Mouse (Mus musculus): ENCODE results near the gene Galm. TPM values are rescaled to one million over a fixed set of nuclear protein-coding genes. Genes with fewer than 3 reads are reported as not detected.

Galm gene
- polyA plus RNA-seq, 1 experiment from 2014 or later = 42.9 TPM

GRCm38 (mm10) chr17:80095254-80095899 is 31.9 kb upstream of the Galm start:
- WGBS (ENCODE audit: insufficient replicate concordance) = 66% methylated on average over 9 of the region's 9 CpGs
- H3K4me3 ChIP-seq (ENCODE audit: low read depth, low read length) = peak overlapping the region; percentile 17; the same call in 1 of the 2 replicates
- no peak overlapping the region for H3K27ac ChIP-seq (ENCODE audit: low read length)

DNA sequence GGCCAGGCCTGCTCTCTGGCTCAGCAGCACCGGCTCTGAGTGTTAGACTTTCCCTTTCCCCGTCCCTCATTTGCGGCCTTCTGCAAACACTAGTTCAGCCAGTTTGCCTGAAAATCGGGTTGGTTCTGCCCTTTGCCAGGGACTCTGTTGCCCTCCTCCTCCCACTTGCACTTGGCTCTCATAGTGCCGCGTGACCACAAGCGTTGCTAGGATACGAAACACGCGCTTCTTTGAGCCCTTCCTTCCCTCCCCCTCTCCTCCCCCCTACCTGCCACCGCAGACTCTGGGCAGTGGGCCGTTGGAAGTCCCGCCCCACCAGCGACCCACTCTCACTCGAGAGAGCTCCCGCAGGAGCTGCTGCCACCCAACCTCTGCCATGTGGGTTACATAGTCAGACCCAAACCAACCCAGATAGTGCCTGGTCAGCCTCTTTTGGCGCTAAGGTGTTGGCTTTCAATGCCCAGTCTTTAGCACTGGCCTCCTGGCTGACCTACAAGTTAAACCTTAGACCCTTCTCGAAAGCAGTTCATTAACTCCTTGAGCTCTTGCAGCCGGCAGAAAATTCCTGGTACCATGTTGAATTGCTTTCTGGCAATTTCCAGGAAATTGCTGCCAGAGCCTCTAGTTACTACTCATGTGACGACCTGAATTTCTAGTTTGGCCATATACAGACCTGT is 31.1 kb upstream of the Galm start:
- whole genome bisulfite sequencing (ENCODE audit: insufficient replicate concordance) = 15% methylated on average over 20 of the region's 20 CpGs
- no peaks in the 10 kb centered on the region for H3K36me3 ChIP-seq (ENCODE audit: control insufficient read depth, insufficient read depth)
- H3K4me1 ChIP-seq (ENCODE audit: control insufficient read depth, low read depth, low read length) = no peaks in the 10 kb centered on the region; the same call in none of the 2 replicates
- H3K9me3 ChIP-seq (replicated peaks; ENCODE audit: control insufficient read depth, low read length) = no peaks in the 10 kb centered on the region
- H3K27me3 ChIP-seq (ENCODE audit: control insufficient read depth, insufficient read depth, low read depth, low read length) = peaks cover 3% of the 10 kb centered on the region; the same call in 1 of the 2 replicates
- ATAC-seq (ENCODE audit: low read depth) = peak; percentile 70
- H3K4me2 ChIP-seq (ENCODE audit: low read depth, low read length) = peak overlapping the region; percentile 37
- H3K27ac ChIP-seq (ENCODE audit: low read length) = peak overlapping the region; percentile 29; the same call in 1 of the 2 replicates
- 0 out of 2 replicates have a peak overlapping the region, but pooled peaks have one; percentile 5 for H3K9ac ChIP-seq (ENCODE audit: low read depth, low read length)
- peak overlapping the region; percentile 17; the same call in 1 of the 2 replicates for H3K4me3 ChIP-seq (ENCODE audit: low read depth, low read length)

More at GRCm38 (mm10) chr17:80095254-80095899, 31.9 kb upstream of the Galm start:
- no peaks in the 10 kb centered on the region for H3K9me3 ChIP-seq (replicated peaks; ENCODE audit: control insufficient read depth, low read length)
- H3K27me3 ChIP-seq (ENCODE audit: control insufficient read depth, insufficient read depth, low read depth, low read length) = peaks cover 3% of the 10 kb centered on the region; the same call in 1 of the 2 replicates
- ATAC-seq (ENCODE audit: low read depth) = no peak
- no peak overlapping the region for H3K9ac ChIP-seq (ENCODE audit: low read depth, low read length)
- no peaks in the 10 kb centered on the region; the same call in none of the 2 replicates for H3K4me1 ChIP-seq (ENCODE audit: control insufficient read depth, low read depth, low read length)
- H3K4me2 ChIP-seq (ENCODE audit: low read depth, low read length) = peak overlapping the region; percentile 37
- H3K36me3 ChIP-seq (ENCODE audit: control insufficient read depth, insufficient read depth) = no peaks in the 10 kb centered on the region

DNA sequence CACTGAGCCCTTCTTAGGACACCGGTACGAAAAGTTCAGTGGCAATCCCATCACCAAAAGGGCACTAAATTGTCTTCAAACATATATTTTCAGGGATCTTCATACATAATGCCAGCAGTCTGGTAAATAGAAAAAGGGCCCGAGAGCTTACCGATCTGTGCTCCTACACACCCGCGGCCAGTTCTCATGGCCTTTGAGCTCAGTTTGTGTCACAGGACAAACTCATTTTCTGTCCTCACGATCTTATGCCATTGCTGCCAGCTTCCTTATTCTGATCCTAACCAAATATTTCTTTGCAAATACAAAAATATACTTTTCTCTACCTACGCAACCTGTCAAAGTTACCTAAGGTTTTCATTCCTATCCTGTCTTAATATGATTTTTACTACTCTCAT is 30.6 kb upstream of the Galm start:
- no peak overlapping the region for H3K4me2 ChIP-seq (ENCODE audit: low read depth, low read length)
- H3K36me3 ChIP-seq (ENCODE audit: control insufficient read depth, insufficient read depth) = no peaks in the 10 kb centered on the region
- H3K4me3 ChIP-seq (ENCODE audit: low read depth, low read length) = no peak overlapping the region
- no peak overlapping the region for H3K9ac ChIP-seq (ENCODE audit: low read depth, low read length)
- peaks cover 3% of the 10 kb centered on the region; the same call in 1 of the 2 replicates for H3K27me3 ChIP-seq (ENCODE audit: control insufficient read depth, insufficient read depth, low read depth, low read length)
- H3K9me3 ChIP-seq (replicated peaks; ENCODE audit: control insufficient read depth, low read length) = no peaks in the 10 kb centered on the region
- H3K27ac ChIP-seq (ENCODE audit: low read length) = no peak overlapping the region
- ATAC-seq (ENCODE audit: low read depth) = no peak
- no peaks in the 10 kb centered on the region; the same call in none of the 2 replicates for H3K4me1 ChIP-seq (ENCODE audit: control insufficient read depth, low read depth, low read length)
- 76% methylated on average over 8 of the region's 8 CpGs for WGBS (ENCODE audit: insufficient replicate concordance)

- H3K4me3 ChIP-seq (ENCODE audit: low read depth, low read length) = no peak overlapping the region
- ATAC-seq (ENCODE audit: low read depth) = no peak
- H3K27ac ChIP-seq (ENCODE audit: low read length) = no peak overlapping the region
- H3K27me3 ChIP-seq (ENCODE audit: control insufficient read depth, insufficient read depth, low read depth, low read length) = peaks cover 3% of the 10 kb centered on the region; the same call in 1 of the 2 replicates
- H3K4me1 ChIP-seq (ENCODE audit: control insufficient read depth, low read depth, low read length) = no peaks in the 10 kb centered on the region; the same call in none of the 2 replicates
- WGBS (ENCODE audit: insufficient replicate concordance) = 32% methylated on average over 2 of the region's 2 CpGs
- H3K36me3 ChIP-seq (ENCODE audit: control insufficient read depth, insufficient read depth) = no peaks in the 10 kb centered on the region
- H3K4me2 ChIP-seq (ENCODE audit: low read depth, low read length) = no peak overlapping the region
- no peaks in the 10 kb centered on the region for H3K9me3 ChIP-seq (replicated peaks; ENCODE audit: control insufficient read depth, low read length)
- H3K9ac ChIP-seq (ENCODE audit: low read depth, low read length) = no peak overlapping the region
These were observed 30.1 kb upstream of the Galm start for GRCm38 (mm10) chr17:80097221-80097620.

- Histone ChIP-seq H3K4me1 (ENCODE audit: control insufficient read depth, low read depth, low read length) (no peaks in the 10 kb centered on the region; the same call in none of the 2 replicates), H3K27ac (ENCODE audit: low read length) (no peak overlapping the region), H3K4me2 (ENCODE audit: low read depth, low read length) (no peak overlapping the region), H3K9me3 (replicated peaks; ENCODE audit: control insufficient read depth, low read length) (no peaks in the 10 kb centered on the region), H3K4me3 (ENCODE audit: low read depth, low read length) (no peak overlapping the region), H3K9ac (ENCODE audit: low read depth, low read length) (no peak overlapping the region), H3K36me3 (ENCODE audit: control insufficient read depth, insufficient read depth) (no peaks in the 10 kb centered on the region), H3K27me3 (ENCODE audit: control insufficient read depth, insufficient read depth, low read depth, low read length) (peaks cover 3% of the 10 kb centered on the region; the same call in 1 of the 2 replicates)
- 57% methylated on average over 6 of the region's 6 CpGs for WGBS (ENCODE audit: insufficient replicate concordance)
- no peak for ATAC-seq (ENCODE audit: low read depth)
These were observed 27.4 kb upstream of the Galm start for GRCm38 (mm10) chr17:80099823-80100222.

DNA sequence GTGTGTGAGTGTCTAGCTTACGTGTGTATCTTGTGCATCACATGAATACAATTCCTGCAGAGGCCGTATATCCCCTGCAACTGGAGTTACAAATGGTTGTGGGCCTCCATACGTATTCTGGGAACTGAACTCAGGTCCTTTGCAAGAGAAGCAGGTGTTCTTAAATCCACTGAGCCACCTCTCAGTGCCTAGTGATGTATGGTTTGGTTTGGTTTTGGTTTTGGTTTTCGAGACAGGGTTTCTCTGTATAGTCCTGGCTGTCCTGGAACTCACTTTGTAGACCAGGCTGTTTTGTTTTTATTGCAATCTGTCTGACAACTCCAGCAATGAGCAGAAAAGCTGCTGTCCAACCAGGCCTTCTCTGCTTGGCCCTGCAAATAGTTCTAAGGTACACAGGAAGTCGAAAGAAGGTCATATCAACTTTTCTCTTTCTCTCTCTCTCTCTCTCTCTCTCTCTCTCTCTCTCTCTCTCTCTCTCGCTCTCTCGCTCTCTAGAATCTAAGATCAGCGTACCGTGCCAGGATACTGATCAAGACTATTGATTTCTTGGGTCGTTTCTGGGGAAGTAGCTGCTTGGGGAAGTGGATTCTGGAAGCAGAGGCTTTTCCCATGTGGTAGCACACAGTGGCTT is 21.8 kb upstream of the Galm start:
- ATAC-seq (ENCODE audit: low read depth) = no peak
- WGBS (ENCODE audit: insufficient replicate concordance) = 59% methylated on average over 10 of the region's 10 CpGs
- Histone ChIP-seq H3K4me1 (ENCODE audit: control insufficient read depth, low read depth, low read length) (no peaks in the 10 kb centered on the region), H3K4me3 (ENCODE audit: low read depth, low read length) (no peak overlapping the region), H3K9ac (ENCODE audit: low read depth, low read length) (no peak overlapping the region), H3K36me3 (ENCODE audit: control insufficient read depth, insufficient read depth) (no peaks in the 10 kb centered on the region), H3K27me3 (ENCODE audit: control insufficient read depth, insufficient read depth, low read depth, low read length) (no peaks in the 10 kb centered on the region), H3K27ac (ENCODE audit: low read length) (no peak overlapping the region), H3K4me2 (ENCODE audit: low read depth, low read length) (no peak overlapping the region), H3K9me3 (replicated peaks; ENCODE audit: control insufficient read depth, low read length) (no peaks in the 10 kb centered on the region)

DNA sequence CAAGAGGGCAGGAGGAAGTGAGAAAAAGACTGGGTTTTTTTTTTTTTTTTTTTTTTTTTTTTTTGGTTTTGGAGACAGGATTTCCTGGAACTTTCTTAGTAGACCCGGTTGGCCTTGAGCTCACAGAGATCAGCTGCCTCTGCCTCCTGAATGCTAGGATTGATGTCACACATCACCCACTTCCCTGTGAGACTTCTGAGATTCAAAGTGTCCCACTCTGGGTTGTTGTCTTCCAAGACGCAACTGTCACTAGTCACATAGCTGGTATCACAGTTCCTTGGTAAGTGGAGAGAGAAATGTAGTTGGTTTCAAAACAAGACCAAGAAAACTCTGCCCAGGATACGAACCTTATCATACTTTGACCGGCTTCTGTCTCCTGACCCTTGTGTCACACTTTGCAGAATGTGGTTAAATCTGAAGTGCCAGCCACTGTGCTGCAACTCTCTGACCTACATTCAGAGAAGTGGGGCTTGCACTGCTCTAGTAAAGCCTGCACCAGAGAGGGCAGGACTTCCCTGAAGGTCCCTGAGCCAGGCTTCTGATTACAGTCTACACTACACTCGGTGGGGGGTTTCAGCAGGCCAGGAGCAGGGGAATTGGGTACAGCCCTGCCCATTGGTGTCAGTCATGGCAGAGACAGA is 14.5 kb upstream of the Galm start:
- no peaks in the 10 kb centered on the region for H3K4me1 ChIP-seq (ENCODE audit: control insufficient read depth, low read depth, low read length)
- H3K9me3 ChIP-seq (replicated peaks; ENCODE audit: control insufficient read depth, low read length) = no peaks in the 10 kb centered on the region
- no peaks in the 10 kb centered on the region for H3K36me3 ChIP-seq (ENCODE audit: control insufficient read depth, insufficient read depth)
- H3K4me3 ChIP-seq (ENCODE audit: low read depth, low read length) = no peak overlapping the region
- H3K9ac ChIP-seq (ENCODE audit: low read depth, low read length) = no peak overlapping the region
- no peak overlapping the region for H3K27ac ChIP-seq (ENCODE audit: low read length)
- 29% methylated on average over 5 of the region's 5 CpGs for WGBS (ENCODE audit: insufficient replicate concordance)
- ATAC-seq (ENCODE audit: low read depth) = no peak
- no peak overlapping the region for H3K4me2 ChIP-seq (ENCODE audit: low read depth, low read length)
- no peaks in the 10 kb centered on the region for H3K27me3 ChIP-seq (ENCODE audit: control insufficient read depth, insufficient read depth, low read depth, low read length)

GRCm38 (mm10) chr17:80113468-80113867 is 13.8 kb upstream of the Galm start:
- no peak for ATAC-seq (ENCODE audit: low read depth)
- Histone ChIP-seq H3K9me3 (replicated peaks; ENCODE audit: control insufficient read depth, low read length) (no peaks in the 10 kb centered on the region), H3K27me3 (ENCODE audit: control insufficient read depth, insufficient read depth, low read depth, low read length) (no peaks in the 10 kb centered on the region), H3K36me3 (ENCODE audit: control insufficient read depth, insufficient read depth) (no peaks in the 10 kb centered on the region), H3K27ac (ENCODE audit: low read length) (no peak overlapping the region), H3K9ac (ENCODE audit: low read depth, low read length) (no peak overlapping the region), H3K4me1 (ENCODE audit: control insufficient read depth, low read depth, low read length) (no peaks in the 10 kb centered on the region), H3K4me2 (ENCODE audit: low read depth, low read length) (no peak overlapping the region), H3K4me3 (ENCODE audit: low read depth, low read length) (no peak overlapping the region)
- WGBS (ENCODE audit: insufficient replicate concordance) = 73% methylated on average over 4 of the region's 4 CpGs
